Mouse (Mus musculus): ENCODE data around the gene Nat8l. TPM values are rescaled to one million over a fixed set of nuclear protein-coding genes. Genes with fewer than 3 reads are reported as not detected.

The Nat8l gene
- total RNA-seq, 1 experiment: 3.3 TPM

DNA sequence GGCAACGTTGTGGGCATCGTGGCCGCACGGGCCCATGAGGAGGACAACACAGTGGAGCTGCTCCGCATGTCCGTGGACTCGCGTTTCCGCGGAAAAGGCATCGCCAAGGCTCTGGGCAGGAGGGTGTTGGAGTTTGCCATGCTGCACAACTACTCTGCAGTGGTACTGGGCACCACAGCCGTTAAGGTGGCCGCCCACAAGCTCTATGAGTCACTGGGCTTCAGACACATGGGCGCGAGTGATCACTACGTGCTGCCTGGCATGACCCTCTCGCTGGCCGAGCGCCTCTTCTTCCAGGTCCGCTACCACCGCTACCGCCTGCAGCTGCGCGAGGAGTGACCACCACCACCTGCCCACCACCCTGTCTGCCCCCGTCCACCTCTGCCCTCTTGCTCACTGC is 5.0 kb downstream of the Nat8l start:
- Histone ChIP-seq H3K36me3 (ENCODE audit: control insufficient read depth, insufficient read depth, low read length, poor library complexity, severe bottlenecking) (no peaks in the 10 kb centered on the region; the same call in 1 of the 2 replicates), H3K4me3 (ENCODE audit: insufficient read depth in 1 of 2, low read depth in 1 of 2, low read length in 2 of 2, poor library complexity in 1 of 2, severe bottlenecking in 1 of 2) (0 out of 4 replicates have a peak overlapping the region, but pooled peaks of 1 of the 2 experiments have one; percentile 36), H3K9me3 (ENCODE audit: control insufficient read depth, insufficient read depth, low read depth, low read length) (no peaks in the 10 kb centered on the region), H3K27ac (ENCODE audit: insufficient read depth, low read depth, low read length, poor library complexity, severe bottlenecking) (no peak overlapping the region), H3K4me1 (ENCODE audit: control insufficient read depth in 2 of 2, insufficient read depth in 2 of 2, low read length in 2 of 2, poor library complexity in 1 of 2) (peaks cover 0 to 2% of the 10 kb centered on the region in 2 experiments; a peak in 1 of 4 replicates), H3K9ac (ENCODE audit: insufficient read depth, low read depth, low read length, poor library complexity, severe bottlenecking) (no peak overlapping the region)
- TF ChIP-seq HCFC1 (IDR thresholded peaks at IDR 0.05; ENCODE audit: borderline replicate concordance, insufficient read depth, low read length) (no peak), CHD2 (IDR thresholded peaks at IDR 0.05; ENCODE audit: low read depth, low read length) (no peak), ZC3H11A (IDR thresholded peaks at IDR 0.05; ENCODE audit: borderline replicate concordance, low read depth, low read length) (no peak), MAFK (IDR thresholded peaks at IDR 0.05; ENCODE audit: insufficient read depth, low read depth, low read length) (no peak), ZNF384 (IDR thresholded peaks at IDR 0.05; ENCODE audit: low read depth, low read length) (no peak)
- in situ Hi-C loops (cut with MboI; ENCODE audit: low sequenced_read_pairs in 2 of 2, unreplicated experiment in 2 of 2): no loop called here
- DNase-seq (ENCODE audit: low read depth, low spot score): no peak

- TF ChIP-seq ZNF384 (IDR thresholded peaks at IDR 0.05; ENCODE audit: low read depth, low read length): no peak
- in situ Hi-C loops (cut with MboI; ENCODE audit: low sequenced_read_pairs in 2 of 2, unreplicated experiment in 2 of 2): no loop called here
- no peak for DNase-seq (ENCODE audit: low read depth, low spot score)
Observed at GRCm38 (mm10) chr5:34001401-34001800, 5.6 kb downstream of the Nat8l start.

GRCm38 (mm10) chr5:34002636-34003035 is 6.9 kb downstream of the Nat8l start:
- Histone ChIP-seq H3K27ac (ENCODE audit: insufficient read depth, low read depth, low read length, poor library complexity, severe bottlenecking) (no peak overlapping the region), H3K9ac (ENCODE audit: insufficient read depth, low read depth, low read length, poor library complexity, severe bottlenecking) (no peak overlapping the region), H3K4me1 (ENCODE audit: control insufficient read depth in 2 of 2, insufficient read depth in 2 of 2, low read length in 2 of 2, poor library complexity in 1 of 2) (peaks cover 0 to 2% of the 10 kb centered on the region in 2 experiments; a peak in 1 of 4 replicates), H3K9me3 (ENCODE audit: control insufficient read depth, insufficient read depth, low read depth, low read length) (no peaks in the 10 kb centered on the region), H3K36me3 (ENCODE audit: control insufficient read depth, insufficient read depth, low read length, poor library complexity, severe bottlenecking) (no peaks in the 10 kb centered on the region; the same call in 1 of the 2 replicates), H3K4me3 (ENCODE audit: insufficient read depth in 1 of 2, low read depth in 1 of 2, low read length in 2 of 2, poor library complexity in 1 of 2, severe bottlenecking in 1 of 2) (no peak overlapping the region)
- DNase-seq (ENCODE audit: low read depth, low spot score): no peak
- in situ Hi-C loops (cut with MboI; ENCODE audit: low sequenced_read_pairs in 2 of 2, unreplicated experiment in 2 of 2): no loop called here
- TF ChIP-seq ZNF384 (IDR thresholded peaks at IDR 0.05; ENCODE audit: low read depth, low read length): no peak
- TF ChIP-seq MAFK (IDR thresholded peaks at IDR 0.05; ENCODE audit: insufficient read depth, low read depth, low read length): no peak
- no peak for TF ChIP-seq ZC3H11A (IDR thresholded peaks at IDR 0.05; ENCODE audit: borderline replicate concordance, low read depth, low read length)

More at GRCm38 (mm10) chr5:34001401-34001800, 5.6 kb downstream of the Nat8l start:
- H3K36me3 ChIP-seq (ENCODE audit: control insufficient read depth, insufficient read depth, low read length, poor library complexity, severe bottlenecking): no peaks in the 10 kb centered on the region; the same call in 1 of the 2 replicates
- H3K9me3 ChIP-seq (ENCODE audit: control insufficient read depth, insufficient read depth, low read depth, low read length): no peaks in the 10 kb centered on the region
- H3K4me3 ChIP-seq (ENCODE audit: insufficient read depth in 1 of 2, low read depth in 1 of 2, low read length in 2 of 2, poor library complexity in 1 of 2, severe bottlenecking in 1 of 2): no peak overlapping the region
- H3K9ac ChIP-seq (ENCODE audit: insufficient read depth, low read depth, low read length, poor library complexity, severe bottlenecking): no peak overlapping the region
- peaks cover 0 to 2% of the 10 kb centered on the region in 2 experiments; a peak in 1 of 4 replicates for H3K4me1 ChIP-seq (ENCODE audit: control insufficient read depth in 2 of 2, insufficient read depth in 2 of 2, low read length in 2 of 2, poor library complexity in 1 of 2)
- no peak overlapping the region for H3K27ac ChIP-seq (ENCODE audit: insufficient read depth, low read depth, low read length, poor library complexity, severe bottlenecking)

GRCm38 (mm10) chr5:34004618-34005017 is 8.8 kb downstream of the Nat8l start:
- Histone ChIP-seq H3K4me1 (ENCODE audit: control insufficient read depth in 2 of 2, insufficient read depth in 2 of 2, low read length in 2 of 2, poor library complexity in 1 of 2) (no peaks in the 10 kb centered on the region), H3K4me3 (ENCODE audit: insufficient read depth in 1 of 2, low read depth in 1 of 2, low read length in 2 of 2, poor library complexity in 1 of 2, severe bottlenecking in 1 of 2) (no peak overlapping the region), H3K9ac (ENCODE audit: insufficient read depth, low read depth, low read length, poor library complexity, severe bottlenecking) (no peak overlapping the region), H3K36me3 (ENCODE audit: control insufficient read depth, insufficient read depth, low read length, poor library complexity, severe bottlenecking) (no peaks in the 10 kb centered on the region; the same call in 1 of the 2 replicates), H3K9me3 (ENCODE audit: control insufficient read depth, insufficient read depth, low read depth, low read length) (no peaks in the 10 kb centered on the region), H3K27ac (ENCODE audit: insufficient read depth, low read depth, low read length, poor library complexity, severe bottlenecking) (no peak overlapping the region)
- DNase-seq (ENCODE audit: low read depth, low spot score): no peak
- in situ Hi-C loops (cut with MboI; ENCODE audit: low sequenced_read_pairs in 2 of 2, unreplicated experiment in 2 of 2): no loop called here
- no peak for TF ChIP-seq HCFC1 (IDR thresholded peaks at IDR 0.05; ENCODE audit: borderline replicate concordance, insufficient read depth, low read length)
- no peak for TF ChIP-seq MAFK (IDR thresholded peaks at IDR 0.05; ENCODE audit: insufficient read depth, low read depth, low read length)
- no peak for TF ChIP-seq ZNF384 (IDR thresholded peaks at IDR 0.05; ENCODE audit: low read depth, low read length)
- TF ChIP-seq ZC3H11A (IDR thresholded peaks at IDR 0.05; ENCODE audit: borderline replicate concordance, low read depth, low read length): no peak
- TF ChIP-seq CHD2 (IDR thresholded peaks at IDR 0.05; ENCODE audit: low read depth, low read length): no peak

- Histone ChIP-seq H3K9ac (ENCODE audit: insufficient read depth, low read depth, low read length, poor library complexity, severe bottlenecking) (no peak overlapping the region), H3K4me3 (ENCODE audit: insufficient read depth in 1 of 2, low read depth in 1 of 2, low read length in 2 of 2, poor library complexity in 1 of 2, severe bottlenecking in 1 of 2) (no peak overlapping the region), H3K27ac (ENCODE audit: insufficient read depth, low read depth, low read length, poor library complexity, severe bottlenecking) (no peak overlapping the region), H3K9me3 (ENCODE audit: control insufficient read depth, insufficient read depth, low read depth, low read length) (no peaks in the 10 kb centered on the region), H3K4me1 (ENCODE audit: control insufficient read depth in 2 of 2, insufficient read depth in 2 of 2, low read length in 2 of 2, poor library complexity in 1 of 2) (no peaks in the 10 kb centered on the region), H3K36me3 (ENCODE audit: control insufficient read depth, insufficient read depth, low read length, poor library complexity, severe bottlenecking) (no peaks in the 10 kb centered on the region)
- DNase-seq (ENCODE audit: low read depth, low spot score): no peak
- TF ChIP-seq ZNF384 (IDR thresholded peaks at IDR 0.05; ENCODE audit: low read depth, low read length) (no peak), HCFC1 (IDR thresholded peaks at IDR 0.05; ENCODE audit: borderline replicate concordance, insufficient read depth, low read length) (no peak), ZC3H11A (IDR thresholded peaks at IDR 0.05; ENCODE audit: borderline replicate concordance, low read depth, low read length) (no peak), CHD2 (IDR thresholded peaks at IDR 0.05; ENCODE audit: low read depth, low read length) (no peak), MAFK (IDR thresholded peaks at IDR 0.05; ENCODE audit: insufficient read depth, low read depth, low read length) (no peak)
- in situ Hi-C loops (cut with MboI; ENCODE audit: low sequenced_read_pairs in 2 of 2, unreplicated experiment in 2 of 2): no loop called here
Observed at GRCm38 (mm10) chr5:34006832-34007231, 11.0 kb downstream of the Nat8l start.
